24 mouse cellular contexts compared by ENCODE assay signal in the genomic region with DNA sequence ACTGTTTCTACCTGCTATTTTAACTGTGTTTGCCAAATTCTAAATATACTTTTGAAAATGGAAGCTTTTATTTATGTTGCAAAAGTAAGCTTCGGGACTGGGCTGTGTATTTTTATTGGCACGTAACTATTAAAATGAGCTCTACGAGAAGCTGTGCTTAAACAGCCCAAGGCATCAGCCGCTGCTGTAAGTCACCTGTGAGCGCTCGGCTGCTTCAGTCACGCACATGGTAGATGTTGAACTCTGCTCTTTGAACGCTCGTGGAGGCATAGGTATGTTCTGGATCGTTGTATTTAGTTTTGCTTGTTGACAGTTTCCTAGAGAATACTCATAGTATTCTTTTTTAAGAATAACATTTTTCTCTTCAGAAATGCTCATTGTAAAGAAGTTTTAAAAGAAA. TPM values are rescaled to one million over a fixed set of nuclear protein-coding genes. Genes with fewer than 3 reads are reported as not detected.
A peak's percentile ranks its signal among the peaks of the same experiment; 100 is the strongest.
DNase-seq lines count a peak whose midpoint lies in the region; ATAC-seq and TF ChIP-seq lines count a peak whose summit lies in the region.
"Had no signal": no experiment of that assay in that cellular context is flagged by ENCODE, and none has a peak within 500 bp of the region (broad histone marks: within the 10 kb centered on the region; RNA-seq: fewer than 3 reads in every experiment).

No protein-coding gene starts in this region.

- no peak for ATAC-seq in limb, embryonic 14.5 days (ENCODE audit: low FRiP score, low read depth)
- ATAC-seq in hindbrain, embryonic 11.5 days (ENCODE audit: low FRiP score), result no peak
- ATAC-seq: forebrain, embryonic 14.5 days; midbrain, embryonic 13.5 days had no signal

- no peak overlapping the region for H3K27ac ChIP-seq in limb, embryonic 14.5 days (replicated peaks; ENCODE audit: low read depth, low read length)
- no peak overlapping the region for H3K27ac ChIP-seq in limb, embryonic 10.5 days
- H3K27ac ChIP-seq in hindbrain, embryonic 11.5 days (ENCODE audit: low read depth, low read length), result no peak overlapping the region
- H3K27ac ChIP-seq: gastrocnemius, adult 2 months; hindbrain, embryonic 12.5 days; kidney, postnatal 0 days; limb, embryonic 15.5 days; midbrain, embryonic 13.5 days had no signal

- no peak for TF ChIP-seq POLR2A in limb, embryonic 14.5 days (IDR thresholded peaks at IDR 0.05; ENCODE audit: borderline replicate concordance, extremely low read depth, insufficient read depth, insufficient read length)

- peak; percentile 20 for DNase-seq in embryo, embryonic 11 days
- DNase-seq in embryo, embryonic 9.5 days (ENCODE audit: extremely low spot score), result no peak
- peak; percentile 48 for DNase-seq in limb, embryonic 14.5 days (ENCODE audit: low spot score)
- no peak for DNase-seq in limb, embryonic 10.5 days (ENCODE audit: low spot score)
- DNase-seq in gonadal fat pad, adult 2 months (ENCODE audit: low read depth), result peak; percentile 19
- peak; percentile 53 to 58 for DNase-seq in kidney, postnatal 36 days
- no peak for DNase-seq in hindbrain, embryonic 11.5 days (ENCODE audit: low spot score)
- DNase-seq: adrenal gland, postnatal 10 days; cerebellum, adult 18-20 months; cerebellum, postnatal 14 days; gastrocnemius, adult 2 months; layer of hippocampus, postnatal 36 days; lung, embryonic 14.5 days; lung, postnatal 36 days; thymus, adult 18-20 months; thymus, postnatal 36 days had no signal

- no peak overlapping the region for H3K9ac ChIP-seq in limb, embryonic 14.5 days (ENCODE audit: low read depth, low read length, severe bottlenecking)
- H3K9ac ChIP-seq in hindbrain, embryonic 11.5 days (ENCODE audit: low read depth, low read length), result no peak overlapping the region
- H3K9ac ChIP-seq: hindbrain, embryonic 12.5 days; limb, embryonic 15.5 days; lung, embryonic 14.5 days; midbrain, embryonic 13.5 days had no signal

- H3K27me3 ChIP-seq in limb, embryonic 14.5 days (ENCODE audit: control insufficient read depth, insufficient read depth, low read length), result no peaks in the 10 kb centered on the region
- H3K27me3 ChIP-seq in limb, embryonic 10.5 days (ENCODE audit: low read depth, poor library complexity, severe bottlenecking), result no peaks in the 10 kb centered on the region
- H3K27me3 ChIP-seq in hindbrain, embryonic 11.5 days (ENCODE audit: control insufficient read depth, insufficient read depth, low read length), result no peaks in the 10 kb centered on the region
- H3K27me3 ChIP-seq: hindbrain, embryonic 12.5 days; limb, embryonic 15.5 days; megakaryocyte, embryonic 14.5 days; midbrain, embryonic 13.5 days had no signal

- peaks cover 38% of the 10 kb centered on the region for H3K36me3 ChIP-seq in limb, embryonic 14.5 days (ENCODE audit: control insufficient read depth, insufficient read depth, low read length)
- H3K36me3 ChIP-seq in limb, embryonic 10.5 days, result peaks cover 69% of the 10 kb centered on the region
- peaks cover 2% of the 10 kb centered on the region; the same call in 1 of the 2 replicates for H3K36me3 ChIP-seq in hindbrain, embryonic 11.5 days (ENCODE audit: control insufficient read depth, insufficient read depth, low read length)

- H3K4me2 ChIP-seq in limb, embryonic 14.5 days (replicated peaks; ENCODE audit: low read depth, low read length, severe bottlenecking), result no peak overlapping the region
- no peak overlapping the region for H3K4me2 ChIP-seq in hindbrain, embryonic 11.5 days (replicated peaks; ENCODE audit: low read depth, low read length)
- H3K4me2 ChIP-seq: heart, embryonic 11.5 days; hindbrain, embryonic 12.5 days; limb, embryonic 15.5 days; lung, embryonic 14.5 days; midbrain, embryonic 13.5 days had no signal

- 19% methylated on average over 10 of the region's 10 CpGs for WGBS in limb, embryonic 14.5 days
- 74% methylated on average over 10 of the region's 10 CpGs for WGBS in limb, embryonic 10.5 days
- WGBS in hindbrain, embryonic 11.5 days, result 95% methylated on average over 10 of the region's 10 CpGs

- no peak overlapping the region for H3K4me3 ChIP-seq in limb, embryonic 14.5 days (replicated peaks; ENCODE audit: low read length)
- H3K4me3 ChIP-seq in limb, embryonic 10.5 days, result no peak overlapping the region
- H3K4me3 ChIP-seq in hindbrain, embryonic 11.5 days (ENCODE audit: low read depth, low read length), result no peak overlapping the region
- H3K4me3 ChIP-seq: erythroblast, embryonic 14.5 days; gastrocnemius, adult 2 months; hindbrain, embryonic 12.5 days; limb, embryonic 15.5 days; megakaryocyte, embryonic 14.5 days; midbrain, embryonic 13.5 days had no signal

- H3K4me1 ChIP-seq in limb, embryonic 14.5 days (ENCODE audit: control insufficient read depth, insufficient read depth, low read length), result peaks cover 15% of the 10 kb centered on the region
- H3K4me1 ChIP-seq in limb, embryonic 10.5 days, result peaks cover 23% of the 10 kb centered on the region
- H3K4me1 ChIP-seq in hindbrain, embryonic 11.5 days (replicated peaks; ENCODE audit: control insufficient read depth, insufficient read depth, low read length), result no peaks in the 10 kb centered on the region

- H3K9me3 ChIP-seq in limb, embryonic 14.5 days (ENCODE audit: control insufficient read depth, low read length), result no peaks in the 10 kb centered on the region
- no peaks in the 10 kb centered on the region for H3K9me3 ChIP-seq in limb, embryonic 10.5 days (replicated peaks)
- H3K9me3 ChIP-seq in hindbrain, embryonic 11.5 days (ENCODE audit: control insufficient read depth, low read length), result no peaks in the 10 kb centered on the region
- H3K9me3 ChIP-seq: hindbrain, embryonic 12.5 days; limb, embryonic 15.5 days; megakaryocyte, embryonic 14.5 days; midbrain, embryonic 13.5 days had no signal

RNA-seq across cellular contexts. Expression of gene Etnk1, which starts 26.1 kb away (rescaled TPM):
- 72.9 and 81.9 TPM in 2 replicates for polyA plus RNA-seq in limb, embryonic 14.5 days (2012; rRNA removed)
- polyA plus RNA-seq in limb, embryonic 14.5 days (2014; fragmentation: Nextera tagmentation; extraction: Ambion mirVana), result 22.0 and 24.6 TPM in 2 replicates
- polyA plus RNA-seq in limb, embryonic 10.5 days (2016; fragmentation: Nextera tagmentation; extraction: Ambion mirVana), result 20.9 and 21.2 TPM in 2 replicates
- 52.5 and 61.8 TPM in 2 replicates for polyA plus RNA-seq in gonadal fat pad, adult 2 months (2012; rRNA removed)
- polyA plus RNA-seq in hindbrain, embryonic 11.5 days (2014; fragmentation: Nextera tagmentation; extraction: Ambion mirVana), result 35.5 and 35.9 TPM in 2 replicates

Comparison
In these comparisons a context has a peak if more than half of its experiments do, and no peak if none do; other contexts are left out.
1. DNase-seq: peak in embryo, embryonic 11 days (single experiment), limb, embryonic 14.5 days (single experiment), gonadal fat pad, adult 2 months (single experiment) and kidney, postnatal 36 days (2 of 2); none in embryo, embryonic 9.5 days (single experiment), limb, embryonic 10.5 days (single experiment) and hindbrain, embryonic 11.5 days (single experiment).